Mouse (Mus musculus) midbrain, embryonic 16.5 days (tissue): ENCODE data around the gene Prss57. TPM values are rescaled to one million over a fixed set of nuclear protein-coding genes. Genes with fewer than 3 reads are reported as not detected.

Experiments
- ATAC-seq: fragments of 200-750 bp; cut with Nextera tagmentation; 2 replicates; pipeline ENCODE4 v1.8.0; 2017; ENCODE audit warnings: moderate TSS enrichment
- H3K27ac ChIP-seq: fragments of 300-500 bp; sonication (generic); 2 replicates; pipeline ENCODE4 v1.5.1; 2014; ENCODE audit warnings: mild to moderate bottlenecking, low read length, mixed read lengths
- H3K27me3 ChIP-seq: fragments of 300-500 bp; sonication (generic); 2 replicates; pipeline ENCODE4 v1.6.1; 2014; ENCODE audit warnings: low read depth, low read length, mixed read lengths; ENCODE audit not compliant: control insufficient read depth, insufficient read depth
- H3K36me3 ChIP-seq: fragments of 300-500 bp; sonication (generic); 2 replicates; pipeline ENCODE4 v1.6.1; 2014; ENCODE audit warnings: mild to moderate bottlenecking, low read length, moderate library complexity, mixed read lengths; ENCODE audit not compliant: control insufficient read depth, insufficient read depth
- H3K4me1 ChIP-seq: fragments of 300-500 bp; sonication (generic); 2 replicates; pipeline ENCODE4 v1.6.1; 2014; ENCODE audit warnings: mild to moderate bottlenecking, low read length, mixed read lengths; ENCODE audit not compliant: control insufficient read depth, insufficient read depth
- H3K4me2 ChIP-seq: fragments of 300-500 bp; sonication (generic); 2 replicates; pipeline ENCODE4 v1.6.1; 2014; ENCODE audit warnings: mild to moderate bottlenecking, low read length, mixed read lengths
- H3K4me3 ChIP-seq: fragments of 300-500 bp; sonication (generic); 2 replicates; pipeline ENCODE4 v1.5.1; 2014; ENCODE audit warnings: low read depth, mild to moderate bottlenecking, low read length, moderate library complexity, mixed read lengths
- H3K9ac ChIP-seq: fragments of 300-500 bp; sonication (generic); 2 replicates; pipeline ENCODE4 v1.6.1; 2014; ENCODE audit warnings: low read depth, low read length, mixed read lengths
- H3K9me3 ChIP-seq: fragments of 300-500 bp; sonication (generic); replicated peaks from 2 replicates; pipeline ENCODE4 v1.6.1; 2014; ENCODE audit warnings: mild to moderate bottlenecking, low read length, mixed read lengths; ENCODE audit not compliant: control insufficient read depth, poor library complexity, severe bottlenecking
- WGBS: fragments of 180-500 bp; shearing (Covaris S2); extraction: QIAGEN DNeasy Blood & Tissue Kit; methylation state at CpG from one replicate; pipeline ENCODE4 v1.1.7; 2014; 5-methylcytosine and 5-hydroxymethylcytosine counted together
- polyA plus RNA-seq: library from polyadenylated mRNA; unstranded; fragments of >200 nt; fragmentation: Nextera tagmentation; extraction: Ambion mirVana; gene quantifications from 2 replicates; pipeline ENCODE4 v1.2.1, GENCODE M21; 2015

The Prss57 gene
- polyA plus RNA-seq, 1 experiment from 2014 or later = 0.19 TPM

GRCm38 (mm10) chr10:79823011-79823410 is 32.2 kb upstream of the Prss57 start:
- WGBS = 85% methylated on average over 6 of the region's 6 CpGs
- no peaks in the 10 kb centered on the region for H3K4me1 ChIP-seq
- no peak overlapping the region for H3K4me3 ChIP-seq
- H3K36me3 ChIP-seq = peaks cover 18% of the 10 kb centered on the region; the same call in 1 of the 2 replicates
- H3K27ac ChIP-seq = no peak overlapping the region
- H3K4me2 ChIP-seq = no peak overlapping the region
- H3K9me3 ChIP-seq = 0 out of 2 replicates have a peak, but pooled peaks cover 2% of the 10 kb centered on the region
- H3K9ac ChIP-seq = no peak overlapping the region
- ATAC-seq = no peak
- no peaks in the 10 kb centered on the region for H3K27me3 ChIP-seq

DNA sequence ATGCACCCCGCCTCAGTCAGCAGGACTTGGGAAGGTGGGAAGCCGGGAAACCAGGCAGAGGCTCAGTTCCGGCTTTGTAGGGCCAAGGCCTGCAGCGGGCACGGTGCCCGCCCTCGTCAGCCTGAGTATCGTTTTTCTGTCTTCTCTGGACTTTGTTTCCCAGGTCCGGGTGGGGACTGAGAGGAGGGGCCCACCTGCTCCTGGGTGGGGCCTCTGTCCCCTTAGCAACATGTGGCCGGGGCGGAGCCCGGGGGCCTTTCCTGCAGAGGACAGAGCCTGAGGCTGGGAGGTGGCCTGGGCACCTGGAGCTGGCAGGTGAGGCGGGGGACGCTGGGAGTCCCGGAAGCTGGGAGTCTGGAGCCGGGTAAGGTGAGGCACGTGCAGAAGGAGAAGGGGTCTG is 31.6 kb upstream of the Prss57 start:
- WGBS = 33% methylated on average over 17 of the region's 17 CpGs
- ATAC-seq = peak; percentile 19; the same call in 1 of the 2 replicates

GRCm38 (mm10) chr10:79821731-79822130 is 31.0 kb upstream of the Prss57 start:
- Histone ChIP-seq H3K36me3 (peaks cover 21% of the 10 kb centered on the region), H3K4me2 (no peak overlapping the region), H3K27ac (no peak overlapping the region), H3K27me3 (no peaks in the 10 kb centered on the region), H3K9ac (no peak overlapping the region), H3K9me3 (no peaks in the 10 kb centered on the region), H3K4me1 (no peaks in the 10 kb centered on the region), H3K4me3 (no peak overlapping the region)
- WGBS = 89% methylated on average over 12 of the region's 12 CpGs
- no peak for ATAC-seq

More for the DNA sequence above, 31.6 kb upstream of the Prss57 start:
- H3K4me2 ChIP-seq = no peak overlapping the region
- H3K27me3 ChIP-seq = no peaks in the 10 kb centered on the region
- peaks cover 18% of the 10 kb centered on the region; the same call in 1 of the 2 replicates for H3K36me3 ChIP-seq
- H3K4me1 ChIP-seq = no peaks in the 10 kb centered on the region
- 0 out of 2 replicates have a peak, but pooled peaks cover 1% of the 10 kb centered on the region for H3K9me3 ChIP-seq
- H3K9ac ChIP-seq = peak overlapping the region; percentile 48
- H3K27ac ChIP-seq = no peak overlapping the region
- no peak overlapping the region for H3K4me3 ChIP-seq

DNA sequence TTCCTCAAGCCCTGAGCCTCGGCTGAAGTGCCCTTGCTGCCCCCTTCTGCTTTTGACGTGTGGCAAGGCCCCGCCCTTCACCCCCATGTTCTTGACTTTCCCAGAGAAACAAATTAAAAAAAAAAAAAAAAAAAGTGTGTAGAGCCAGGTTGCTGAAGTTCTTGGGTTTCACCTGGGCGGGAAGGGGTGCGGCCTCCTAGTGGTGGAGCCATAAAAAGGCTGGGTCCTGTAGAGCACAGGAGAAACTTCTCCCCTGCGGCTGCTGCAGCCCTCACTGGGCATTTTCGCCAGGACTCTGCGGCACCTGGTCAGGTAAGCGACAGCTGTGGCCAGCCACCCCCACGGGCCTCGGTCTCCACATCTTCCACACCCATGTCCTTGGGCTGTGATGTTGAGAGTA is 30.0 kb upstream of the Prss57 start, which contains the start of gene Misp:
Misp (plus strand) TSS at position 208 of the 400 bp plus-strand sequence.
- peaks cover 30% of the 10 kb centered on the region for H3K36me3 ChIP-seq
- no peak within 1 kb of the TSS for H3K9ac ChIP-seq
- WGBS = 68% methylated on average over 11 of the region's 11 CpGs
- H3K27me3 ChIP-seq = no peaks in the 10 kb centered on the region
- ATAC-seq = no peak
- no peaks in the 10 kb centered on the region for H3K4me1 ChIP-seq
- no peak within 1 kb of the TSS for H3K4me2 ChIP-seq
- no peak within 1 kb of the TSS for H3K4me3 ChIP-seq
- H3K9me3 ChIP-seq = no peaks in the 10 kb centered on the region
- no peak within 1 kb of the TSS for H3K27ac ChIP-seq

- no peak for ATAC-seq
- H3K27ac ChIP-seq = no peak overlapping the region
- H3K4me1 ChIP-seq = no peaks in the 10 kb centered on the region
- H3K4me2 ChIP-seq = no peak overlapping the region
- WGBS = 94% methylated on average over 8 of the region's 8 CpGs
- H3K4me3 ChIP-seq = no peak overlapping the region
- no peak overlapping the region for H3K9ac ChIP-seq
- H3K36me3 ChIP-seq = peaks cover 35% of the 10 kb centered on the region
- H3K27me3 ChIP-seq = no peaks in the 10 kb centered on the region
- H3K9me3 ChIP-seq = no peaks in the 10 kb centered on the region
These were observed 29.5 kb upstream of the Prss57 start for GRCm38 (mm10) chr10:79820277-79820676.

- H3K4me2 ChIP-seq = no peak overlapping the region
- no peak for ATAC-seq
- H3K4me3 ChIP-seq = no peak overlapping the region
- no peaks in the 10 kb centered on the region for H3K27me3 ChIP-seq
- no peak overlapping the region for H3K27ac ChIP-seq
- peaks cover 40% of the 10 kb centered on the region for H3K36me3 ChIP-seq
- H3K4me1 ChIP-seq = peaks cover 2% of the 10 kb centered on the region; the same call in 1 of the 2 replicates
- H3K9ac ChIP-seq = no peak overlapping the region
- WGBS = 96% methylated on average over 17 of the region's 17 CpGs
- no peaks in the 10 kb centered on the region for H3K9me3 ChIP-seq
These were observed 28.8 kb upstream of the Prss57 start for GRCm38 (mm10) chr10:79819606-79820005.

DNA sequence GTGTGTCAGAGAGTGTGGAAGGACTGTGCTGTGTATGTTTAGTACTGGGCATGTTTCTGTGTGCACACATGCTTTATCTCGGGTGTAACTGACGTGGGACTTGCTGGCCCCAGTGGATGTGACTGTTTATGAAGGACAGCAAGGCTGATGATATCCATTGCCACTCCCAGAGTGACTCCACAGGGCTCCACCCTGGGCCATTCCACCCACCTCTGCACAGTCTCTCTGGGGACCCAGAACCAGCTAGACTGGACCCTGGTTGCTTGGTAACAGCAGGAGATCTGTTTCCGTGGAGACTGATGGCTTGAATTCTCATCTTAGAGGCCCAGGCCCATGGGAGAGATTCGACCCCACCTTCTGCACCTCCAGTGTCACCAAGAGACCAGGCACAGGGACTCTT is 27.5 kb upstream of the Prss57 start:
- H3K4me3 ChIP-seq = no peak overlapping the region
- peaks cover 45% of the 10 kb centered on the region for H3K36me3 ChIP-seq
- WGBS = 65% methylated on average over 4 of the region's 4 CpGs
- no peak for ATAC-seq
- no peaks in the 10 kb centered on the region for H3K27me3 ChIP-seq
- H3K4me1 ChIP-seq = peaks cover 5% of the 10 kb centered on the region; the same call in 1 of the 2 replicates
- no peak overlapping the region for H3K4me2 ChIP-seq
- H3K27ac ChIP-seq = no peak overlapping the region
- no peaks in the 10 kb centered on the region for H3K9me3 ChIP-seq
- no peak overlapping the region for H3K9ac ChIP-seq

DNA sequence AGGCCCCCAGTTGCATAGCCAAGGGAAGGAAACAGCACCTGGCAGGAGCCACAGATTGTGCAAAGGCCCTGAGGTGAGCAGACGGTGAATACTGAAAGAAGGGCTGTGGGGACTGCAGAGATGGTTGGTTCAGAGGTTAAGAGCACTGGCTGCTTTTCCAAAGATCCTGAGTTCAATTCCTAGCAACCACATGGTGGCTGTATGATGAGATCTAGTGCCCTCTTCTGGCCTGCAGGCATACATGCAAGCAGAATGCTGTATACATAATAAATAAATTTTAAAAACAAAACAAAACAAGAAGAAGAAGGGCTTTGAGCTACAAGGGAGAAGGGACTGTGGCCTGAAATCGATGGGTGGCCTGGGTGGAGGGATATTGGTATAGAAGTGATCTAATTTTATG is 26.4 kb upstream of the Prss57 start:
- no peak overlapping the region for H3K9ac ChIP-seq
- H3K4me3 ChIP-seq = no peak overlapping the region
- 82% methylated on average over 2 of the region's 2 CpGs for WGBS
- peaks cover 5% of the 10 kb centered on the region; the same call in 1 of the 2 replicates for H3K4me1 ChIP-seq
- no peak overlapping the region for H3K27ac ChIP-seq
- H3K4me2 ChIP-seq = no peak overlapping the region
- H3K27me3 ChIP-seq = no peaks in the 10 kb centered on the region
- peaks cover 48% of the 10 kb centered on the region for H3K36me3 ChIP-seq
- no peak for ATAC-seq
- no peaks in the 10 kb centered on the region for H3K9me3 ChIP-seq

- no peak overlapping the region for H3K4me3 ChIP-seq
- no peak for ATAC-seq
- H3K4me2 ChIP-seq = no peak overlapping the region
- peaks cover 5% of the 10 kb centered on the region; the same call in 1 of the 2 replicates for H3K4me1 ChIP-seq
- H3K9ac ChIP-seq = no peak overlapping the region
- WGBS = 87% methylated on average over 12 of the region's 12 CpGs
- H3K36me3 ChIP-seq = peaks cover 56% of the 10 kb centered on the region
- no peak overlapping the region for H3K27ac ChIP-seq
- no peaks in the 10 kb centered on the region for H3K9me3 ChIP-seq
- H3K27me3 ChIP-seq = no peaks in the 10 kb centered on the region
These were observed 25.1 kb upstream of the Prss57 start for GRCm38 (mm10) chr10:79815671-79816494.
